Mouse (Mus musculus) effector memory CD4-positive, alpha-beta T cell, adult 7 months (primary cell): Measurements from ENCODE around the gene Gm21477. TPM values are rescaled to one million over a fixed set of nuclear protein-coding genes. Genes with fewer than 3 reads are reported as not detected.

ENCODE experiments used
- polyA plus RNA-seq: library from polyadenylated mRNA; unstranded; fragments of 100-300 nt; shearing (Covaris generic); gene quantifications from one replicate; pipeline ENCODE4 v1.2.1, GENCODE M21; 2017

The Gm21477 gene
- not detected for polyA plus RNA-seq

GRCm38 (mm10) chrY:87116521-87116920 is at the start of gene Gm21477:
Gene Gm21477 (plus strand): TSS chrY:87116821.

